Mouse (Mus musculus) kidney, adult 2 months (tissue): Measurements from ENCODE around the gene Nfia. TPM values are rescaled to one million over a fixed set of nuclear protein-coding genes. Genes with fewer than 3 reads are reported as not detected.

ENCODE experiments used
- DNase-seq: peaks from one replicate; pipeline ENCODE4 v3.0.0; 2021
- H3K27ac ChIP-seq: fragments of 200-500 bp; 2 replicates; pipeline ENCODE4 v1.5.1; 2012; ENCODE audit warnings: low read depth, low read length, control low read depth, inconsistent platforms; ENCODE audit not compliant: insufficient read depth
- H3K27me3 ChIP-seq: fragments of 200-500 bp; replicated peaks from 2 replicates; pipeline ENCODE4 v1.6.1; 2012; ENCODE audit warnings: mild to moderate bottlenecking, moderate library complexity, low read length, inconsistent platforms; ENCODE audit not compliant: control insufficient read depth, insufficient read depth
- H3K36me3 ChIP-seq: fragments of 200-500 bp; 2 replicates; pipeline ENCODE4 v1.6.1; 2012; ENCODE audit warnings: mild to moderate bottlenecking, moderate library complexity, low read length, inconsistent platforms; ENCODE audit not compliant: control insufficient read depth, insufficient read depth
- H3K4me1 ChIP-seq: fragments of 200-500 bp; 2 replicates; pipeline ENCODE4 v1.6.1; 2011; ENCODE audit warnings: low read length; ENCODE audit not compliant: control insufficient read depth, insufficient read depth
- H3K4me3 ChIP-seq: fragments of 200-500 bp; 2 replicates; pipeline ENCODE4 v1.5.1; 2011; ENCODE audit warnings: mild to moderate bottlenecking, low read depth, low read length, control low read depth; ENCODE audit not compliant: insufficient read depth
- CTCF ChIP-seq: fragments of 200-500 bp; conservative IDR thresholded peaks from 2 replicates; pipeline ENCODE4 v1.5.1; 2011; ENCODE audit warnings: low read depth, mild to moderate bottlenecking, control low read depth, low read length, moderate library complexity, mixed read lengths; ENCODE audit not compliant: insufficient read depth, insufficient read length
- POLR2A ChIP-seq: fragments of 200-500 bp; IDR thresholded peaks from one replicate; pipeline ENCODE4 v1.6.1; 2011; ENCODE audit warnings: low read depth, low read length, control low read depth
- WGBS: fragments of 180-500 bp; shearing (Covaris S2); methylation state at CpG from one replicate; pipeline ENCODE4 v1.1.7; 2018; 5-methylcytosine and 5-hydroxymethylcytosine counted together
- polyA plus RNA-seq: library from polyadenylated mRNA; depleted of rRNA; stranded (reverse); fragments of >200 nt; gene quantifications from 2 replicates; pipeline ENCODE4 v1.2.3, GENCODE M21; 2012

The Nfia gene
- polyA plus RNA-seq, 1 experiment: 46.5 TPM

DNA sequence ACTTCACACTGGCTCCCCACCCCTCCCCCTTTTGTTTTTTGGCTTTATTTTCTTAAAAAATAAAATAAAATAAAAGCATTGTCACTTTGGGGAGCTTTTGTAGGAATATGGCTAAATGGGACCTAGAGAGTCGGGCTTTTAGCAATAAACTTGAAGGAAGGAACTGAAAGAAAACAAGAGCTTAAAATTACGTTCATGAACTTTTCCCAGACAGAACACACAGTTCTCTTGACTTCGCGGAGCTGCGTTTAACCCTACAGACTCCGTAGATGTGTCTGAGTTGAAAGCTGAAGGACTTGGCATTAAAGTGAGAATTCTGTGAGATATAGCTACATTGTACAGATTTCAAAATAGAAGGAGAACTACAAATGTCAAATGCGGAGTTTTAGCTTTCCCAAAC lies 96.9 kb downstream of the Nfia start:
- Histone ChIP-seq H3K4me3 (peak overlapping the region; percentile 45), H3K4me1 (peaks cover 22% of the 10 kb centered on the region), H3K36me3 (no peaks in the 10 kb centered on the region), H3K27ac (peak overlapping the region; percentile 93), H3K27me3 (no peaks in the 10 kb centered on the region)
- TF ChIP-seq CTCF (no peak), POLR2A (no peak)
- no peak for DNase-seq
- WGBS: 30% methylated on average over 7 of the region's 7 CpGs

DNA sequence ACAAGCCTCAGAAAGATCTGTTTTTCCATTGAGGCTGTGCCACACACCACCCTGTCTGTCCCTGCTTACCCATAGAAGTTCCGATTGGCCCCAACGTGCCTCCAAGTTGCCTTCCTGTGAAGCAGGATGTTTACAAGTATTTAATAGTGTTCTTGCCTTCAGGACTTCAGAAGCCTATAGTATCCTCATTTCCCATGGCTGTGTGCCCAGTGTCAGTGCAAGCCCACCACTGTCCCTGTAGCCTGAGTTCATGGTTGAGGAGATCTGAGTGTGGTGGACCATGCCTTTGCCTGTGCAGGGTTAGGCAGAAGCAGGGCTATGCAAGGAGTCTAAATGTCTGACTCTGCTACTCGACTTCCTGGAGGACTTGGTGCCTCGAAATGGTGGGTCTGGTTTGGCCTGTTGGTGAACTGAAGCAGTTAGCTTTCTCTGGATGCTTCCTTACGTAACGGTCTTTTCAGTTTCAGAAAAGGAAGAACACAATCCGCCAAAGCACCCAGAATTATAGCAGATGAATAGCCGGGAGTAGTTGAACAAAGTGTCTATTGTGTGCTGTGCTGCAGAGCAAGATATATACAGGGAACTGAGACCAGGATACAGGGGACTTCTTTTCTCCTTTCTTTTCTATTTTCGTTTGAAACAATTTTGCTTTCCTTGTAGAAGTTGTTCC lies 99.4 kb downstream of the Nfia start:
- TF ChIP-seq CTCF (no peak), POLR2A (no peak)
- Histone ChIP-seq H3K4me1 (peaks cover 21% of the 10 kb centered on the region), H3K36me3 (no peaks in the 10 kb centered on the region), H3K4me3 (no peak overlapping the region), H3K27ac (no peak overlapping the region; the same call in 1 of the 2 replicates), H3K27me3 (no peaks in the 10 kb centered on the region)
- DNase-seq: peak; percentile 19
- 65% methylated on average over 9 of the region's 9 CpGs for WGBS

DNA sequence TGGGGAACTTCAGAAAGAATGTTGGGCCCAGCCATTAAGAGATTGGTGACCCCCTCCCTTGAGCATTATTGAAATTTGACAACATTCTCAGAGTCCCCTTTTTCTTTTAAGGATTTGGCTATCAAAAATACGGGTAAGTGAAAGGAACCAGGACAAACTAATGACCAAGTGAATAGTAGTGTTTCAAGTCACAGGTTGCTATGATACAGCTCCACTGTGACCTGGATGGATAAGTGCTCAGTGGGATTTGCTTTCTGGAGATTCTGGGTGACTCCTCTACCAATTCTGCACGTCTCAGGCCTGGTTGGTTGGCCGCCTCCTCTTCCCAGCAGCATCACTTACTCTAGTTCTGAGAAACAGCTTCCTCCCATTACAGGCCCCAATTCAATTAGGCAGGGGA lies 102.4 kb downstream of the Nfia start:
- WGBS: 77% methylated on average over 3 of the region's 3 CpGs

DNA sequence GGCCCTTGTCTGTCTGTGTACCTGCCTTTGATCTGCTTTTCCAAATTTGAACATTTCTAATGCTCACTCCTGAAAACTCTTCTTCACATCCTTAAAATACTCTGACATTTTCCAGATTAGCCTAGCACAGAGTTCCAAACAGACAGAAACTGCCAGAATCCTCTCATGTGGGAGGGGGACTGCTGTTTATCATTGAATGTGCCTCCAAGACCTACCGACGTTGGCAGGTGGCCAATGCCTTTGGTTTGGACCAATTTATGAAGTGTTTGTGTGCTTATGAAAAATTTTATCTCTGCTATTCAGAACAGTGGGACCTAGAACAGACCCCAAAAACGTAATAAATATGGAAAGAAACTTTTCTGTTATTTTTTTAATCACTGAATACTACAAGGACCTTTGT lies 103.4 kb downstream of the Nfia start:
- Histone ChIP-seq H3K36me3 (no peaks in the 10 kb centered on the region), H3K4me3 (no peak overlapping the region), H3K27me3 (no peaks in the 10 kb centered on the region), H3K4me1 (peaks cover 14% of the 10 kb centered on the region; the same call in 1 of the 2 replicates), H3K27ac (no peak overlapping the region)
- WGBS: 65% methylated on average over 3 of the region's 3 CpGs
- no peak for DNase-seq
- no peak for TF ChIP-seq CTCF
- no peak for TF ChIP-seq POLR2A

More for the DNA sequence above, 102.4 kb downstream of the Nfia start:
- DNase-seq: no peak
- Histone ChIP-seq H3K27me3 (no peaks in the 10 kb centered on the region), H3K36me3 (no peaks in the 10 kb centered on the region), H3K4me1 (peaks cover 17% of the 10 kb centered on the region; the same call in 1 of the 2 replicates), H3K4me3 (no peak overlapping the region), H3K27ac (no peak overlapping the region)
- TF ChIP-seq CTCF (no peak), POLR2A (no peak)

DNA sequence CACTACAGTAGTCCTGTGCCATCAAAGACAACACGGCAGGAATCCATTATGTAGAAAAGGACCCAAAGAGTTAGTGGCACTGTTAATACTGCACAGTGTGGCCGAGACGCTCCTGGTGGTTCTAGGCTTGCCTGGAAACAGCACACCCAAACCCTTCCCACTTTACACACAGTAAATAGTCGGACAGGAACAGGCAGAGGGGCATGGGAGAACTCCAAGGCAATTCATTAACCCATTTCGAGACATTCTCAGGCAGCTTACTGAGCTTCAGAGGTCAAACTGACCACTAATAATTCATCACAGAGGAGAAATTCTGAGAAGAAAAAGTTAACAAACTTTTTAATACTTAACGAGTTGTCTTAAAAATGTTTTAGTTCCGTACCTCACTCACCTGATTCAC lies 107.2 kb downstream of the Nfia start:
- H3K36me3 ChIP-seq: no peaks in the 10 kb centered on the region
- no peak for TF ChIP-seq CTCF
- TF ChIP-seq POLR2A: no peak
- WGBS: 47% methylated on average over 7 of the region's 7 CpGs
- no peak overlapping the region for H3K4me3 ChIP-seq
- DNase-seq: peak; percentile 89
- peak overlapping the region; percentile 90 for H3K27ac ChIP-seq
- H3K27me3 ChIP-seq: no peaks in the 10 kb centered on the region
- peaks cover 10% of the 10 kb centered on the region; the same call in 1 of the 2 replicates for H3K4me1 ChIP-seq

DNA sequence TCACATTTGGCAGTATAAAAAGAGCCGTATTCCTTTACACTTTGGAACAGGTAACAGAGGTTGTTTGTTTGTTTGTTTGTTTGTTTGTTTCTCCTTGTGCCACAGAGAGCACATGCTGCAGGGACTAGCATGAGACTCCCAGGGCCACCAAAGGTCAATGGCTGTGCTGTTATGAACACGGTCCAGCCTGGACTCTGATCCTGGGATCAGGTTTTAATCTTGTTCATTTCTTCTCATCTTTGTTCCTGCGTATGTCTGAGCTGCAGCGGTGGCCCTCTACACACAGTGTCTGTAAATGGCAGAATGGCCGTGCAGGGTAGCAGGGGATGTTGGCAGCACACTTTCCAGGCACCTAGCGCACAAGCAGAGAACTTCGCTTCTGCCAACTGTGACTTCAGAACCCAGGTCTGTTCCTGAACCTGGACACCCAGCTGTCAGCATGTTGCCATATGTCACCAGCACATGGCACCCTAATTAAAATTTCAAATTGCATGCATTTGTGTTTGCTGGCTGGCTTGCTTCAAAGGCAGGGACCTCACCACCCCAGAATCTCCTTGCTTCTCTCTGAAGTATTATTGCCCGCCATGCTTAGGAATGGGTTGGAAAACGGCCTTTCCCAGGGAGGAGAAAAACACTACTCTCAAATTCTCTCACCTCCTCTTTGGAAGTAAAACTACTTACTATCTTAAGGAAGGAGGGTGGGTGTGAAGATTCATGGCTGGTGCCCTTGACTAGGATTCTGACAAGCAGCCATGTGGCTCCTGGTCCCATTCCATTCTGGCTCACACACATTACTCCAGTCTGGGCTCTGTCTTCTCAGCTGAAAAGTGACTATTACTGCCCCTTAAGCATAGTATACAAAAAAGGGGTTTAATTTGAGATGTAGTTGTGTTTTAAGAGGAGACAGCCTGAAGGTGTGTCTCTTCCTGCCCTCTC lies 107.9 kb downstream of the Nfia start:
- H3K4me1 ChIP-seq: peaks cover 10% of the 10 kb centered on the region; the same call in 1 of the 2 replicates
- peak overlapping the region; percentile 90 for H3K27ac ChIP-seq
- no peak overlapping the region for H3K4me3 ChIP-seq
- TF ChIP-seq POLR2A (no peak), CTCF (no peak)
- no peaks in the 10 kb centered on the region for H3K36me3 ChIP-seq
- WGBS: 67% methylated on average over 9 of the region's 9 CpGs
- peak; percentile 88 for DNase-seq
- H3K27me3 ChIP-seq: no peaks in the 10 kb centered on the region

DNA sequence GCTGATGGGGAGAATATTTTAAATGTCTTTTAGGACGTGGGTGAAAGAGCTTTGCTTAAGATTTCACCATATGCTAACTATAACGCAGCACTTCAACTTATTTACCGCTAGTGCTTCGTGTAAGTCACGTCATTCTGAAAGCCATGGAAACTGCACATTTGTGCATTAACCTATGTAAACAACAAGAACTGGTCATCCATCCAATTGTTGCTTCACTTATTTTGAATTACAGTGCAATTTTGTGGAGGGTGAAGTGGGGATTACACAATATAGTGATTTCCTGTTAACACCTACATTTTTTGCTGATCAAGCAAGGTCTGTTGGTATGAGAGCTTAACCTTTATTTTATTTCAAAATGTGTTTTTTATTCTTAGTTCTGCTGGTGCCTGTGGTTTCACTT lies 113.0 kb downstream of the Nfia start:
- no peak overlapping the region for H3K27ac ChIP-seq
- no peak for TF ChIP-seq POLR2A
- TF ChIP-seq CTCF: no peak
- 81% methylated on average over 5 of the region's 5 CpGs for WGBS
- no peaks in the 10 kb centered on the region for H3K27me3 ChIP-seq
- no peaks in the 10 kb centered on the region; the same call in 1 of the 2 replicates for H3K4me1 ChIP-seq
- DNase-seq: no peak
- no peak overlapping the region for H3K4me3 ChIP-seq
- no peaks in the 10 kb centered on the region; the same call in 1 of the 2 replicates for H3K36me3 ChIP-seq
